Mouse (Mus musculus) embryo, embryonic 10 days (tissue): Measurements from ENCODE around the gene Gjb5.
A peak's percentile ranks its signal among the peaks of the same experiment; 100 is the strongest.

Experiments
- DNase-seq: peaks from one replicate; pipeline ENCODE4 v3.0.0-alpha.2; 2015; ENCODE audit warnings: low spot score

Gene Gjb5

GRCm38 (mm10) chr4:127349560-127350300 lies 8.3 kb downstream of the Gjb5 start:
- no peak for DNase-seq

DNA sequence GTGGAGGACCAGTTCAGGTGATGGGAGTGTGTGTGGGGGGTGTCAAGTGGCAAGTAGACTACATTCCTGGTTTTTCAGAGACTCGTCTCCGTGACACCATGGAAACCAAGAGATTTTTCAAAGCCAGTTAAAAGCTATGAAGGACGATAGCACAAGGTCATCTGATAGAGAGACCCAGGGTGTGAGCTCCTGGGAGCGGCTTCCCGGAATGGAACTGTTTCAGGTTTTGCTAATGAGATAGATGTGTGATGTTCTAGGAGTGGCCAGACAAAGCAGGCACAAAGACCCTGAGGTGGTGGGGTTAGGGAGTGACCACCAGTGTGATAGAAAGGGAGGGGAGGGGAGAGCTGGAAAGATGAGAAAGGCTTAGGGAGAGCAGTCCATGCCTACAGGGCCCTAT lies 13.0 kb downstream of the Gjb5 start:
- no peak for DNase-seq

DNA sequence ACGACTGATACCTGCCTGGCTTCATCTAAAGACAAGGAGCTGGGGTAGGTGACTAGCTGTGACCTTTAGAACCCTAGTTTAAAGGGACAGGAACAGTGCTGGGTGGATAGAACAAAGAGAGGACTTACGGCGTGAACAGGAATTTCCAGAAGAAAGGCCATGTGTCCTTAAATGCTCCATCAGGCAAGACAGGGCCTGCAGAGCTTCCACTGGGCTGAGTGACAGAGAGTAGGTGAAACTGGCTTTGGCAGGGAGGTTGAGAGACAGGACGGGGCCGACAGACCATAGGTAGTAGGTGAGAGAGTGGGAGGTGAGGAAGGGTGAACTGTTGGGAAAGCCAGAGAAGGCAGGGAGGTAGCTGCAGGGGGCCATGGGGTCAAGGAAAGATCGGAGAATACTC lies 16.6 kb downstream of the Gjb5 start:
- no peak for DNase-seq

DNA sequence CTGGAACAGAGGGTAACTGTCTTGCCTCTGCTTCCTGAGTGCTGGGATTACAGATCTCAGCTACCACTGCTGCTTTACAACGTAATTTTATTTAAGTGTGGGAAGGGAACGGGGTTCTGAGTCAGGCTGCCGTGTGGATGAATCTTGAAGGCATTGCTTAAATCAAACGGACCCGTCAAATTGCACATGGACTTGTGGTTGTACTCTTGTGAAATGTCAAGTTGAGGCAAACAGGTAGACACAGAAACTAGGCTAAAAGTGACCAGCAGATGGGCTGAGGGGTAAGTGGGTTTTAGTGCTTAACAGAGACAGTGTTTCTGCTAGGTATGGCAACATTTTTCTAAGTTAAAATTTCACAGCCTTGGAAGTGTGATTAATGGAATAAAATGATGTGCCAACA lies 20.3 kb downstream of the Gjb5 start:
- no peak for DNase-seq

DNA sequence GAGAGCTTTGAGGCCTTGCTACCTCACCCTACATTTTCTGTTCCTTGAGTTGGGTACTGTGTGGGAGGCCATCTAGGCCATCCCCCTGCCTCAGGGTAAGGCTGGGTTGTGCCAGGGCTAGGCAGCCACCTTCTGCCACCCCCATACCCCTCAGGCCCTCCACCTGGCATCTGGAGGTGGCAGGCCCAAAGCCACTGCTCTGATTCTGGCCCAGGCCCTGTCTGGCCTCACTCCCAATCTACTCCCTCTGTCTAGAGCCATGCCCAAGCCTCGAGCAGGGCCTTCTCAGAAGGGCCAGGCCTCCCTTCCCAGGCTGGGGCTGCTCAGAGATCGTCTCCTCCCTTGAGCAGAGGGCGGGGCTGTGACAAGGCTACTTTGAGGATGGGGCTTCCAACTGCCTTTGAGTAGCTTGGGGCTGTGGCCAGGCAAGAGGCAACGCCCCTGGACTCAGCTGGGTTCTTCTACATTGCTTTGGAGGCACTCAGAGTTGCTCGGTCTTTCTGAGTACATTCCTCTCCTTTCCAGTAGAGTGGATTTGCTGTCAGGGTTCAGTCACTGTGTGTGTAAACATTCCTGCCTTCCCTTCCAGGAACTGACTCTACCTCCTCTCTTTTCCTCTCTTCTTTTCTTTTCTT lies 23.0 kb downstream of the Gjb5 start:
- no peak for DNase-seq

DNA sequence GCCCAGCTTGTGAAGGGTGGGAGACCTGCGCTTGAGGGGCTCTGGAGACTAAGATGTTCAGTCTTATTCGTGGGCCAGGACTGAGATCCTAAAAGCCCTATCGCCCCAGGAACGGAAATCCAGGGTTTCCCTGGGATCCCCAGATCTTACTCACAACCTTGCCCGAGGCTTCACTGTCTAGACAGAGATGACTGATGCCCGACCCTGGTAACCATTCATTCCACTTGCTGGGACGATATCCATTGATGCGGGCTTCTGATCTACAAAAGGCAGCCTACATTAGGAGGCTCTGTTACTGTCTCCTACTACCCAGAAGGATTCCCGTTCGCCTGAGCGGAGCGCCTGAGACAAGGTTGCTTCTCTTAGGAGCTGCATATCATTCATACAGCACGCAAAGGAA lies 26.8 kb downstream of the Gjb5 start:
- peak; percentile 22 for DNase-seq

- peak; percentile 19 for DNase-seq
Observed at GRCm38 (mm10) chr4:127330181-127331100, 27.5 kb downstream of the Gjb5 start, which contains the start of gene Gjb3. TSS of gene Gjb3 (minus strand) at chr4:127330844.

- no peak for DNase-seq
Observed at GRCm38 (mm10) chr4:127329751-127330150, 28.2 kb downstream of the Gjb5 start.

- peak; percentile 51 for DNase-seq
Observed at GRCm38 (mm10) chr4:127329046-127329445, 28.9 kb downstream of the Gjb5 start.

DNA sequence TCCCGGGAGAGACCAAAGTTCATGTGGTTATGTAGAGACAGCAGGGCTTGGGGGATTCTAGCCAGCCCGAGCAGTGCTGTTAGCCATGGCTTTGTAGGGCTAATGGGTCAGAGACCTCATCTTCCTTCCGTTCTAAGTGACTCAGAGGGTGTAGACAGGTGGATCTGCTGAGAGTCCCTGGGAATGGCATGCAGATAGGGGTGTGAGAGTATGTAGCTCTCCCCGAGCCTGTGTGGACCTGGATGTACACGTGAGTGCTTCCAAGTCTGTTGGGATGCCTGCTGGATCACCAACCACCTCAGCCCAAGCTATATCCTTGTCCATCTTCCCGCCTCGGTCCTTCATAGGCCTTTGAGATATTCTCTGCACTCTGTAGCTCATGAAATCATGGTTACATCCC lies 29.6 kb downstream of the Gjb5 start:
- DNase-seq = no peak

- DNase-seq = no peak
Observed at GRCm38 (mm10) chr4:127327749-127328148, 30.2 kb downstream of the Gjb5 start.

DNA sequence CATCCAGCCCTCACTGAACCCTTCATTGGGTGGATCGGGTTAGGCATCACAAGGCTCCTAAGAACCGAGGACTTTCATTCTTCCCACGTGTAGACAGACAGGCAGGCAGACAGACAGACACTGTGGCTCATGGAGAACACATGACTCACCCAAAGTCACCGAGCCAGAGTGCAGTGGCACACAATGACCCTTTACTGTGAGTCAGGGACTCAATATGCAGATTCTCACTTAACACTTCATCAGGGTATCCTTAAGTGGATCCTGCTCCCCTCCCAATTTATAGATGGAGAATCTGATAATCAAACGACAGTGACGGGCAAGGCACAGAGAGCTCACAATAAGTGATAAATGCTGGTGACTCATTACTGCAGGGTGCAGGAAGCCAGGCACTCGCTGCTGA lies 30.7 kb downstream of the Gjb5 start:
- DNase-seq = no peak

DNA sequence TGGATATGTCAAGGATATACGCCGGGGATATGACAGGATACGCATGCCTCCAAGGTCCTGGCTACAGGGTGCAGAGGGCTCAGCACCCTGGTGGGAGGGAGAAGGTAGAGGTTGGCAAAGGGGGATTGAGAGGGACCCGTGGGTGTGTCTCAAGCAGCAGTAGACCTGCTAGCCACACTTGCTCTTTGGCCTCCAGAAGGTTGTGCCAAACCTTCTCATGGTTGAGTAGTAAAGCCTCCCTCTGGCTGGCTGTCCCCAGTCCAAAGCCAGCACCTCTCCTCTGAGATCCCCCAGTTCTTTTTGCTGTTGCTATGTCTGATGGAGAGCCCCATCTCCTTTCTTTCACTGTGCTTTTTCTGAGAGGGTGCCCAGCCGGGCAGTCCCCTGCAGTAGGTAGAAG lies 32.7 kb downstream of the Gjb5 start:
- no peak for DNase-seq

DNA sequence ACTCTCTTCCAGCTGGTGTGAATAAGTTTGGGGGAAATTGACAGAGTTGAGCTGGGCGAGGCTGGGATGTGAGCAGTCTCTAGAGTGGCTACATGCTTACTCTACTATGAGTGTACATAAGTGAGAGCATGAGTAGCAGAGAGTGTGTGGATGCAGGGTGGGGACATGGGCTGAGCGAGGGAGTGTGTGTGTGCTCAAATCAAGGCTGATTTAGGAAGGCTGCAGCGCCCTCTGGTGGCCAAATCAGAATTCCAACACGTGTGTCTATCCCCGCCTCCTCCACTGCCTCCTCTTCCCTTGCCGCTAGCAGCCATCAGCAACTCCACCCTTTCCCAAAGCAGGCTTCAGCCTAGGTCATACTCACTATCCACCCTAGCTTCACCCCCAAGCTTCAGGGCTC lies 33.2 kb downstream of the Gjb5 start:
- peak; percentile 93 for DNase-seq

DNA sequence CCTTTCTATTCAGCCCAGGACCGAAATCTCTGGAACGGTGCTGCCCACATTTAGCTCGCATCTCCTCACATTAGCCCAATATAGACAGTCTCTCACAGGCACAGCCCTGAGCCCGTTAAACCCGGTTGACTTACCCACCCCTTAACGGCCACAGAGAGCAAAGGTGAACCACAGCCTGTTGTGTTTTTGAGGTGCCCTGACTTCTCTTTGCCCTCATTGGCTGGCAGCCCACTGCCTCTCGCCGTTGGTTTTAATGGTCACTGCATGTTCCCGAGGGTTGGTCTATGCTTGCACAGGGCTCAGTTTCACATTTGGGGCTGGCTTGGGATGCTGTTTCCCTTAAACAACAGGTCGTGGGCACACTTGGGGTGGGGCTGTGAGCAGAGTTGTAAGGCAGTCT lies 33.7 kb downstream of the Gjb5 start:
- no peak for DNase-seq

GRCm38 (mm10) chr4:127323651-127324050 lies 34.3 kb downstream of the Gjb5 start:
- no peak for DNase-seq

GRCm38 (mm10) chr4:127319613-127320012 lies 38.4 kb downstream of the Gjb5 start:
- peak; percentile 95 for DNase-seq

DNA sequence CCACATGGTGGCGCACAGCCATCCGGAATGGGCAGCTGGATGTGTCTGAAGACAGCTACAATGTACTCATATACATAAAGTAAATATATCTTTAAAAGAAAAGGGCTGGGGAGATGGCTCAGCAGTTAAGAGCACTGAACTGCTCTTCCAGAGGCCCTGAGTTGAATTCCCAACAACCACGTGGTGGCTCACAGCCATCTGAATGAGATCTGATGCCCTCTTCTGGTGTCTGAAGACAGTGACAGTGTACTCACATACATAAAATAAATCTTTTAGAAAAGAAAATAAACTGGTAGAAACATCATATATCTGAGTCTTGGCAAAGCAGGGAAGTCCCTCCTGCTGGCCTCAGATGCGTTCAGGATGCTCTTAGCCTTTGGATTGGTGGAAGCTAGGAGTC lies 40.8 kb downstream of the Gjb5 start:
- no peak for DNase-seq

DNA sequence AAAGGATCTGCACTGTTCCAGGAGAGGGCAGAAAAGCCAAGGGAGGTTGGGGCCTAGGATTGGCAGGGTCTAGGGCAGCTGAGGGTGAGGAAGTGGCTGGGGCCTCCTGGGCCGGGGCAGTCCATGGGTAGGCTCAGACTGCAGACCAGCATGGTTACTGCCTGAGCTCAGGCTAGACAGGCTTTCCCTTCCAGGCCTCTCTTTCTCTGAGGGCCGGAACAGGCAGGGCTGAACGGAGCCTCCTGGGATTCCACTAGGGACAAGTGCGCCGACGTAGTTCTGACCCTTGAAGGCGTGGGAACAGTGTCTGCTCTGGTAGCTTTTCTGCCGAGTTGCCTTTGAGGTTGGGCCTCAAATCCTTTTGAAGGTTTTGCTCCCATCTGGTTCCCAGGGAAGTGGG lies 42.2 kb downstream of the Gjb5 start:
- DNase-seq = no peak

GRCm38 (mm10) chr4:127314585-127314984 lies 43.4 kb downstream of the Gjb5 start:
- no peak for DNase-seq

DNA sequence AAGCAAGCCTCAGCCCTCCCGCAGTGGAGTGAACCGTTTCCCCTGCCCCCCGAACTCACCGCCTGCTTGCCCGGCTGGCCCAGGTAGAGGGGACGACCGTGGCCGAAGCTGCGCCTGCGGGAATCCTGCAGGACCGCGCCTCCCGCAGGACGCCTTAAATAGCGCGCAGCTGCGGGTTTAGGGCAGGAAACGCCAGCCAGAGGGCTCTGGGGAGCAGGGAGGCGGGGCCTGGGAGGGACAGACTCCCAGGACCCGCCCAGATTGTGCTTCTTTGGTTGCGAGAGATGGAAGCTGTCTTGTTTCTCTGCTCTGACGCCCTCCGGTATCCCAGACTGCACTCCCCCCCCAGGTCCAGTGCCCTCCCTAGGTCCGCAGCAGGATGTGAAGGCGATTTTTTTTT lies 44.1 kb downstream of the Gjb5 start, which contains the start of gene Gja4:
Gja4 (minus strand) TSS at position 179 of the 400 bp plus-strand sequence.
- DNase-seq = peak; percentile 89

DNA sequence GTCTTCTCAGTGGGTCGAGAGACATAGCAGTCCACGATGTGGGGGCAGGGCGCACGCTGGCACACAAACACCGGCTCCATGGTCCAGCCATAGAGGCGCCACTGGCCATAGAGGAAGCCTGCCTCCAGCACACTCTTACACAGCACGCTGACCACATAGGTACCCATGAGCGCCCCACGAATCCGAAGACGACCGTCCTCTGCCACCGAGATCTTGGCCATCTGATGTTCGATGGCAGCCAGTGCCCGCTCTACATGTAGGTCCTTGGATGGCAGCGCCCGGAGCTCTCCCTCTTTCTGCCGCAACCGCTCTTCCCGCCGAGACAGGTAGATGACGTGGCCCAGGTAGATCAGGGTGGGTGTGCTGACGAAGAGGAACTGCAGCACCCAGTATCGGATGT lies 45.6 kb downstream of the Gjb5 start:
- no peak for DNase-seq

DNA sequence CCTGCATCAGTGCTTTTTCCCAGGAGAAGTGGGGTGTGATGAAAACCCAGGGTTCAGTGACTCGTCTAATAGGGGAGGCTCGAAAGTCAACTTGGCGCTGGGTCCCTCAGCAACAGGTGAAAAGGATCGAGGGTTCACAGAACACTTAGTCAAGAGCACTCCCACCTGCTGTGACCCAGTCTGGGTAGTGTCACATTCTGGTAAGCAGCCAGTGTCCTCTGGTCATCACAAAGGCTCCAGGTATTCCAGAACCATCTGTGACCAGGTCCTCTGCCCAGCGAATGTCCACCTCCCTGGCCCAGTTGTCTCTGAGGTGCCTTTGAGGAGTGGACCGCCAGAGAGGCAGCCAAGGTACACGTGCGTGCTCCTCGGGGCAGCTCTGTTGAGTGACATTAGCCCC lies 46.4 kb downstream of the Gjb5 start:
- DNase-seq = no peak
